Mouse (Mus musculus) gastrocnemius, postnatal 4 days (tissue): ENCODE results near the gene Usp49. TPM values are rescaled to one million over a fixed set of nuclear protein-coding genes. Genes with fewer than 3 reads are reported as not detected.
"Not testable (repeated sequence)": the region's sequence is repeated elsewhere in the genome, so short reads cannot be mapped to it uniquely, and the experiment has no call there.

ENCODE experiments used
- DNase-seq, 2 experiments: peaks; one replicate each; pipeline ENCODE4 v3.0.0; 2021 to 2022; ENCODE audit warnings: low spot score in 2 of 2, mixed read lengths in 2 of 2
- long read RNA-seq, 2 experiments: library from polyadenylated mRNA; stranded (forward); transcript quantifications; one replicate each; pipeline ENCODE4 v2.0.0; 2021
- total RNA-seq, 2 experiments: library from RNA; stranded (reverse); gene quantifications; 2 replicates each; pipeline ENCODE4 v1.2.3; 2021

Usp49 gene
- 1 to 10 TPM; 8.1 to 9.5 TPM for total RNA-seq
- long read RNA-seq, experiment 1, partial matches to known transcripts = 0 of 2 reads
- long read RNA-seq, experiment 1, other reads (novel, unspliced or antisense) = 2 of 2 reads
- long read RNA-seq, experiment 2, partial matches to known transcripts = 0 of 5 reads
- long read RNA-seq, experiment 2, other reads (novel, unspliced or antisense) = 4 of 5 reads

- DNase-seq = no peak
Observed at GRCm38 (mm10) chr17:47630678-47631065, at the start of gene Usp49. Gene Usp49 (plus strand): TSS chr17:47630690.

GRCm38 (mm10) chr17:47580962-47581361, 49.5 kb upstream of the Usp49 start:
- DNase-seq = no peak

GRCm38 (mm10) chr17:47588517-47588916, 42.0 kb upstream of the Usp49 start:
- DNase-seq = no peak

DNA sequence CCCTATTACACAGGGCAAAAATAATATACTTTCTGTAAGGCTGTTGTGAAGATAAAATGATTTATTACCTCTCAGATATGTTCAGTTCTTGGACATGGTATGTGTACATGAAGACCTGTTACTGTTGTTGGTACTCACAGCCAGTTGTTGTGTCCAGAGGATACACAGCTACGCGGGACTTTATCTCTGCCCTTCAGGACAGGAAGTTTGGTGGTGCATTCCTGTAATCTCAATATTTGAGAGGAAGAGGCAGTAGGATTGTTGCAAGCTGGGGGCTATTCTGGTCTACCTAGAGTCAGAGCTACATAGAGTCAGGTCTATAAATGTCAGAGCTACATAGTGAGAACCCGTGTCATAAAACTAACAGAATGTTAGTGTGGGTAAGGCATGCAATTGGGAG, 39.4 kb upstream of the Usp49 start:
- DNase-seq = no peak

GRCm38 (mm10) chr17:47593215-47593853, 37.2 kb upstream of the Usp49 start:
- DNase-seq = peak; percentile 94 to 99

- no peak for DNase-seq
Observed at GRCm38 (mm10) chr17:47593854-47594182, 36.7 kb upstream of the Usp49 start.

DNA sequence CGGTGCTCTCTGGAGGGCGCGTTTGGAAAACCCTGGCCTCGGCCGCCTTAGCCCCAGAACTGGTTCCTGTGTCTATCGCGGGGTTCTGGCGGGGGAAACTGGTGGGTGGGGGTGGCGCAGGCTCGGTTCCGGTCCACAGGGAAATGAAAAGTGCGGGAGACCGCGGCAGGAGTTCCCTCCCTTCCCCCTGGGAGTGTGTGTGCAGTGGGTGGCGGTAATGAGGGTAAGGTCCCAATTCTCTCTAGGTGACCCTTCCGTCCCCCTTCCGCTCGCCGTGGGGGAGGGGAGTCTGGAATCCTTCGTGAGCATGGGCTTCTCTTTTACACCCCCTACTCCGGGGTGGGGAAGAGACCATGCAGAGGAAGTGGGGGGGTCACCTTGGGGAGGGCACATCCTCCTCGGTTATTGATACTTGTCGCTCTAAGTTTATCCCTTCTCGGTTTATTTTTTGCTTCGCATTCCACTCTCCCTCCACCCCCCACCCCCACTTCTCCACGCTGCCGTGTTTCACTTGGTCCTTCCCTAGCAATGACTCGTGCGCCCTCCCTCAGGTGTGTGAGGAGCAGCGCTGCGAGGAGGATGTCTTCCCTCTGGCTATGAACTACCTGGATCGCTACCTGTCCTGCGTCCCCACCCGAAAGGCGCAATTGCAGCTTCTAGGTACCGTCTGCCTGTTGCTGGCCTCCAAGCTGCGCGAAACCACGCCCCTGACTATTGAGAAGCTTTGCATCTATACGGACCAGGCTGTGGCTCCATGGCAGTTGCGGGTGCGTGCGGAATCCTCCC, 36.1 kb upstream of the Usp49 start:
- DNase-seq = peak in 1 of 2 experiments; percentile 53

DNA sequence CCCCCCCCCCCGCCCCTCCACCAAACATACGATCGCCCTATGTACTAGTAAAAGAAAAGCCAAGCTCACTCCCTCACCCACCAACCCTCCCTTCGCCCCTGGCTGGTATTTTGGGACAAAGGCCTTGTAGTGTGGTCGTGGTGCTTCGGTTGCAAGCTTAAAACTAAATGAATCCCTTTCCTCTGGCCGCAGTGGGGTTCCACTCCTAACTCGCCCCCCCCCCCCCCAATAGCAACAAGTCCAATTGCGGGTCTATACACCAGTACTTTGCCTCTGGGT, 35.6 kb upstream of the Usp49 start:
- no peak for DNase-seq

GRCm38 (mm10) chr17:47595248-47596161, 35.0 kb upstream of the Usp49 start:
- DNase-seq = peak; percentile 46 to 71

- peak in 1 of 2 experiments; percentile 35 for DNase-seq
Observed at GRCm38 (mm10) chr17:47596162-47596838, 34.2 kb upstream of the Usp49 start.

DNA sequence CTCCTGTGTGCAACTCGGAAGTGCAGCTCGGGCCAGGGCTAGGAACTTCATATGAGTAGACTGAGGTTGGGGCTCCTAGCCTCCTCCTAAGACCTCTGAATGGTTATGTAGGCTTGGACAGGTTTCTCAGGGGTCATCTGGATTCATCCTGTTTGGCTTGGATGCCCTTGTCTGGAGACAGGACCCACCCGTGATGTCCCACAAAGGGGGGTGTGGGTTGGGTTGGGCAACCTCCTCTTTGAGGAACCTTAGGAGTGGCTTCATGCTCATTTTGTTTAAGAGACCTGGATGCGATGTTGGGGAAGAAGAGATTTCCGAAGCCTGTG, 33.7 kb upstream of the Usp49 start:
- DNase-seq = no peak

GRCm38 (mm10) chr17:47597261-47597660, 33.2 kb upstream of the Usp49 start:
- peak in 1 of 2 experiments; percentile 25 for DNase-seq

- peak in 1 of 2 experiments; percentile 44 for DNase-seq
Observed at GRCm38 (mm10) chr17:47597838-47598579, 32.5 kb upstream of the Usp49 start.

DNA sequence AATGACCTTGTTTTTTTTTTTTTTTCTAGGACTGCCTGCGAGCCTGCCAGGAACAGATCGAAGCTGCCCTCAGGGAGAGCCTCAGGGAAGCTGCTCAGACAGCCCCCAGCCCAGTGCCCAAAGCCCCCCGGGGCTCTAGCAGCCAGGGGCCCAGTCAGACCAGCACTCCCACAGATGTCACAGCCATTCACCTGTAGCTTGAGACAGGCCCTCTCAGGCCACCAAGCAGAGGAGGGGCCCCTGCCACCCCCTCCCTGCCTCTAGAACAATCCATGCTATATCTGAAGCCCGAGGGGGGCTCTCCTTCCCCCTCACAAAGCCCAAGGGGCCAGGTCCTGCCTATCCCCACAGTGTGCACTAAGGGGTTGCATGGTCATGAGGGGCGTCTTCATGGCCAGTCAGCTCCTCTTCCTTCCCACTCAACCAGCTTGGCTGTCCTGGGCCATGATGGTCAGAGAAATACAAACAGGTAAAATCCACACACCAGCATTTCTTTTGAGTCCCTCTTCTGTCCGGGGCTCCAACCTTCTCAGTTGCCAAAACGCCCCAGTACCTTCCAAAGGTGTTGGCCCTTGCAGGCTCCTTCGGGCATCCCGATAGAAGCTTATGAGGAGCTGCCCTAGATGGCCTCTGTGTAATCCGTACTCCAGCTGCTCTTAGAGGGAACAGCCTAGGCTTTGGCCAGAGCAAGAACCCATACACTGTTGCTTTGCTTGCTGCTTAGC, 31.7 kb upstream of the Usp49 start:
- not testable (repeated sequence) for DNase-seq

DNA sequence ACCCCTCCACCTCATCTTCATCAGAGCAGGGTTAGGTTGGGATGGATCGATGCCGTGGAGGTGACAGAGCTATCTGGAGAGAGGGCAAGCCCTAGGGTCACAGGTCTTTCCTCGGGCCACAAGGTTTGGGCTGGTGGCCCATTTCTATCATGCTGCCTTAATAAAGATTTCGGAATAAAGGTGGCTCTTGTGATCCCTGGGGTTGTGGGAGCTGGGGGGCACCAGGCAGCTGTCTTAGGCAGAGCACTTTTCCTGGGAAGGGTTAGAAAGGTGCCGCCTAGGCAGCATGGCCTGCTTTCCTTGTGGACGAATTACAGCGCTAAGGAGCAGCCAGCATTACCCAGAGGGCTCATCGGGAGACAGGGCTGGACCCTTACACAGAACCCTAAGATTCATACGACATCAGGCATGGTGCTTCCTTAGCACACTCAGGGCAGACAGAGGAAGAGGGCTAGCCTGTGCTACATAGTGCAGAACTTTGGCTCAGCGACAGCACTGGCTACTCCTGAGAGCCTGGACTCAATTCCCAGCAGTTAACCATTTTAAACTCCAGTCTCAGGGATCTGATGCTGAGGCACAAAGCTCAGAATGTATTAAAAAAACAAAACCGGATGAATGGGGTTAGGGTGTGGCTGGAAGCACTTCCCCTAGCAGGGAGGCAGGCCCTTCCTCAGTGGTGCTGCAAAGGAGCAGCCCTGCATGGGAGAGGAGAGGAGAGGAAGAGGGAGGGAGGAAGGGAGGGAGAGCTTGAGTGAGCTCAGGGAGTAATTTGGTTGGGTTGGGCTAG, 30.8 kb upstream of the Usp49 start:
- DNase-seq = no peak

GRCm38 (mm10) chr17:47600601-47601388, 29.7 kb upstream of the Usp49 start:
- DNase-seq = no peak

DNA sequence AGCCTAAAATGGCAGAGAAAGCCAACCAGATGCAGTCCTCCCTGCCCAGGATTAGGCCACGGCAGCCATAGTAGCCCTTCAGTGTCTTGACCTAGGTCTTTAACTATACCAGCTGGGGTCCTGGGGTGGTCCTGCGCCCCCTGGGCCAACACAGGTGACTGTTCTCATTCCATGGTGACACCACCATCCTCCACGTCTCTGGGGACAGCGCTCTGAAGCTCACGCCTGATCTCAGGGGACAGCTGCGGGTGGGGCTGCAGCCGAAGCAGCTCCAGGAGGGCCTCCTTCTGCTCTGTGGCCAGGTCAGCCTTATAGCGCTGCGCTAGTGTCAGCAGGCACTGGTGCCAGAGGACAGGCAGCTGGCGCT, 29.1 kb upstream of the Usp49 start:
- no peak for DNase-seq

DNA sequence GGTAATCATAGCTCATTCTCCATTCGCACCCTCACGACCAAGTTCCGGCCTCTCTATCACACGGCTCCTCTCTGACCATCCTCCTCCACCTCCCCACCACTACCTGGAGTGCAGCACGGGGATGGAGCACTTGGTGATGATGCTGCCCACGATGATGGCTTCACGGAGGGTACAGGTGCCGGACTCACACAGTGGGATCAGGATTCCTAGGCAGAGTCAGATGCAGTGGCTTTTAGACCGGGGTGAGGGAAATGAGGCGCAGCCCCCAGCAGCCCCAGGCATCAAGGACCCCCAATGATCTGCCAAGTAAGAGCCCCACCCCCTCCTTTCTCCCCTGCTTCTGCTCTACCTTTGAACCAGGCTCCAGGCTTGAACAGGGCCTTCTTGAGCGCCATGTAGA, 28.2 kb upstream of the Usp49 start:
- DNase-seq = no peak
